Mouse (Mus musculus): ENCODE results near the gene Gabpb1. TPM values are rescaled to one million over a fixed set of nuclear protein-coding genes. Genes with fewer than 3 reads are reported as not detected.

Gene Gabpb1
- polyA plus RNA-seq, 3 experiments from 2014 or later = 53.4 to 72.2 (median 57.8) TPM

- no peak for ATAC-seq
Measured at GRCm38 (mm10) chr2:126591304-126591703, 84.8 kb downstream of the Gabpb1 start.

- ATAC-seq = no peak
Measured at GRCm38 (mm10) chr2:126587468-126587867, 88.7 kb downstream of the Gabpb1 start.

GRCm38 (mm10) chr2:126584621-126585369 lies 91.3 kb downstream of the Gabpb1 start:
- ATAC-seq = no peak

GRCm38 (mm10) chr2:126583960-126584359 lies 92.2 kb downstream of the Gabpb1 start:
- ATAC-seq = no peak

GRCm38 (mm10) chr2:126579282-126579681 lies 96.9 kb downstream of the Gabpb1 start:
- ATAC-seq = no peak

Other genes with a start within 250 kb of the Gabpb1 start
- gene Atp8b4, start 175.7 kb downstream of the Gabpb1 start, polyA plus RNA-seq (2017; shearing (Covaris generic)) = 1 to 10 TPM in 1 of 3 experiments, under 1 TPM in 2; 0.21 to 7.4 (median 0.91) TPM
- gene Slc27a2, start 123.9 kb downstream of the Gabpb1 start, polyA plus RNA-seq (2017; shearing (Covaris generic)) = not detected
- gene Hdc, start 57.0 kb downstream of the Gabpb1 start, polyA plus RNA-seq (2017; shearing (Covaris generic)) = 1 to 10 TPM in 1 of 3 experiments, under 1 TPM in 2; 0.96 to 2.1 (median 0.97) TPM
- 10 to 100 TPM; 36.8 to 44.7 (median 42.2) TPM for gene Usp8, start 31.0 kb upstream of the Gabpb1 start, polyA plus RNA-seq (2017; shearing (Covaris generic))
- 1 to 10 TPM; 4.4 to 9.9 (median 9.1) TPM for gene Usp50, start 107.1 kb upstream of the Gabpb1 start, polyA plus RNA-seq (2017; shearing (Covaris generic))
- 10 to 100 TPM; 53.3 to 83.4 (median 56.1) TPM for gene Trpm7, start 199.9 kb upstream of the Gabpb1 start, polyA plus RNA-seq (2017; shearing (Covaris generic))

All from inflammation-experienced regulatory T-cells, adult 6 months (primary cell).